Mouse (Mus musculus) macrophage (primary cell): ENCODE results near the gene Cdk13. TPM values are rescaled to one million over a fixed set of nuclear protein-coding genes. Genes with fewer than 3 reads are reported as not detected.

ENCODE experiments used
- H3K27ac ChIP-seq: fragments of 350-480 bp; formaldehyde crosslinking; 2 replicates; pipeline ENCODE4 v1.9.0; 2021
- H3K36me3 ChIP-seq: fragments of 350-480 bp; formaldehyde crosslinking; 2 replicates; pipeline ENCODE4 v1.9.0; 2021; ENCODE audit errors: inconsistent target
- H3K4me3 ChIP-seq: fragments of 350-480 bp; formaldehyde crosslinking; 2 replicates; pipeline ENCODE4 v1.9.0; 2021; ENCODE audit errors: inconsistent target
- H3K79me2 ChIP-seq: fragments of 350-480 bp; formaldehyde crosslinking; 2 replicates; pipeline ENCODE4 v1.9.0; 2021; ENCODE audit errors: inconsistent target
- WGBS: methylation state at CpG from one replicate; pipeline ENCODE4 v1.1.7; 2026; ENCODE audit warnings: inconsistent platforms; ENCODE audit not compliant: missing documents; 5-methylcytosine and 5-hydroxymethylcytosine counted together
- polyA plus RNA-seq: library from polyadenylated mRNA; stranded (reverse); fragments of 250-400 nt; gene quantifications from 3 replicates; pipeline ENCODE4 v1.2.4, GENCODE M21; 2018; ENCODE audit warnings: inconsistent platforms

The Cdk13 gene
- polyA plus RNA-seq, 1 experiment from 2014 or later, result 34.6 TPM

DNA sequence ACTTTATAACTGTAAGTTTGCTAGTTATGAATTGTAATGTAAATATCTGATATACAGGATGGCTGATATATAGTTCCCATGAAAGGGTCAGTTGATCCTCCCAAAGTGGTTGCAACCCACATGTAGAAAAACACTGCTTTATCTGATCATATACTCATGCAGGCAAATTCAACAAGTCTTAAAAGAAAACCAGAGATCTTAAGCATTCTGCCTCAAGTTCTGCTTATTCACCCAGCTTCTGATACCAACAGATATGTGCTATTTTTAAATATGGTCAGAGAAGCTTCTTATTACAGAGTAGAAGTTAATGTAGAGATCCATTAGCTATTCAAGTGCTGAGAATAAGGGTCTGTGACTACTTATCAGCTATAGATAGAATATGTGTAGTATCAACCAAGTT is 103.6 kb downstream of the Cdk13 start:
- no peaks in the 10 kb centered on the region for H3K36me3 ChIP-seq
- peaks cover 95% of the 10 kb centered on the region for H3K79me2 ChIP-seq
- H3K4me3 ChIP-seq, result no peak overlapping the region
- H3K27ac ChIP-seq, result no peak overlapping the region

DNA sequence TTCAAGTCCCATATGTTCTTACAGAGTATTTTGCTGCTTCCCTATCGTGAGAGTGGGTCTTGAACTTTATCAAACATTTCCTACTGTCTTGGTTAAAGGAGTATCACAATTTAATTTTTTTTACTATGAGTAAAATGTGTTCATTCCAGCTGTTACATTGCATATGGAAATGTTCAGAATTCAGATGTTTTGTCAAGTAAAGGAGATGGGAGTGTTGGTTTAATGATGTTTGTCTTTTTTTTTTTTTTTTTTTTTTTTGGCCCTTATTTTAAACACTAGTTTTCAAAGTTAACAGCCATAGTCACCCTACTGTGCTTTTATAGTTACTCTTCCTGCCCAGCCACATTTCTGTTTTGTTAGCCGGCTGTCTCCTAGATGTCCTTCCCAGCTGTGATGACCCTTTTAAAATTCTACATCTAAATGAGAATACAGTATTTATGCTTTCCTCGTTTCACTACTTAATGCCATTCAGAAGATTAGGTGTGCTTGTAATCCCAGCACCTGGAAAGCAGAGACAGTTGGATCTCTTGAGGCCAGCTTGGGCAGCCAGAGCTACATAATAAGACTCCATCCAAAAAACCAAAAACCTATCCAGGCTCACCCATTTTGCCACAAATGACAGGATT is 104.7 kb downstream of the Cdk13 start:
- Histone ChIP-seq H3K27ac (no peak overlapping the region), H3K79me2 (peaks cover 95% of the 10 kb centered on the region), H3K4me3 (no peak overlapping the region), H3K36me3 (no peaks in the 10 kb centered on the region)
- WGBS, result 100% methylated on average over 2 of the region's 3 CpGs

DNA sequence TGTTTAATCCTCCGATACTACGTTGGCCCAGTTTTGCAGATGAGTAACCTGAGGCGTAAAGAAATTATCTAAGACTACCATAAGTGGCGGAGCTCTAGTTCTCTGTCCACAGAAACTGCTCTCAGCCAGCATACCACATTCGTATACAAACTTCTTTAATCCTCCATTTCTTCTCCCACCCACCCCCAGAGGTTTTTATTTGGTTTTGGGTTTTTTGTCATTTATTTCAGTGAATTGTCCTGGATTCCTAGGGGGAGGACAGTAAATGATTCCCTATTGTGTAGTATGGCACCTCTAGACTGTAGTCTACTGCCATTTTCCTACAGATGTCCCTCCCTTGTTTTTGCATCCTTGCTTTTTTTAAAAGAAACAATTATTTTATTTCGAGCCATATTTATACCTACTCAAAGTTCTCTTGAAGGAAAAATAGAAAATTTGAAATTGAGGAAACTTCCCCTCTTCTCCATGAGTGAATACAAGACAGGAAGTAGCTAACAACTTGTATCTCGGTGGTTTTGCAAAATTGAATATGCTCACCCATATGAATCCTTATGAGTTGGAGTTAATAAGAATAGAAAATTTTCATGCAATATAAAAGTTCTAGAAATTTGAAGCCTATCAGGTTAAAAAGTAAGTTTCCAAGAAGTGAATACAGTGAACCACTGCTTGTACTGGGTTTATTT is 108.9 kb downstream of the Cdk13 start:
- H3K4me3 ChIP-seq, result peak overlapping the region; percentile 86
- 4% methylated on average over 7 of the region's 7 CpGs for WGBS
- no peaks in the 10 kb centered on the region for H3K36me3 ChIP-seq
- peaks cover 55% of the 10 kb centered on the region for H3K79me2 ChIP-seq
- H3K27ac ChIP-seq, result peak overlapping the region; percentile 61

DNA sequence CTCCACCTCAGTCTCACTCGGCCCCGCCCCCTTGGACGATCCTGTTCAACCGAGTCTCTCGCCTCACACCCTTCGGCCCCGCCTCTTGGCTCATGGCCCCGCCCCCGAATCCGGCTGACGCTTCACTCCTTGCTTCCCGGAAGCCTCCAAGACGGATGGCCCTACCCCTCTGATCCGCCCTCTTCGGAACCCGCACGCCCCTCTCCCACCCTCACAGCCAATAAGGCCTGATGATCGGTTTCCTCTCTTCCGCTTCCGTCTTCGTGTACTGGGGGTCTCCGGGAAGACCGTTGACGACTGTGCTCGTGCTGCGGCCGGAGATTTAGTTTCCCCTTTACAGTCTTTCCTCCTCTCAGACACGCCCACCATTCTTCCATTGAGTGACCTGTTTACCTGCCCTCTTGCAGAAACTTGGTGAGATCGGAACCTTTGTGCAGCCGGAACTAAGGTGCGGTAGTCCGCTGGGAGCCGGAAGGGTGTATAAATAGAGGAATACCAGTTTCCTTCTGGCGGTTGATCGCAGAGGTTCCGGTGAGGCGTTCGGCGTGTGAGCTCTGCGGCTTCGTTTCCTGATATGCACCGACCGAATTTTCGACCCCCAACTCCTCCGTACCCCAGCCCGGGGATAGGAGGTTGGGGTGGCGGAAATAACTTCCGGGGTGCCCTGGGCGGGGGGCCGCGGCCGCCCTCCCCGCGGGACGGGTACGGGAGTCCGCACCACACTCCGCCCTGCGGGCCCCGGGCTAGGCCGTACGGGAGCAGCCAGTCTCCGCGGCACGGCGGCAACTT is 109.8 kb downstream of the Cdk13 start, which contains the start of the genes Mplkip and Sugct:
Mplkip (plus strand) TSS at position 282 of the 789 bp plus-strand sequence.
Sugct (minus strand) TSS at position 643 of the 789 bp plus-strand sequence.
- peak within 1 kb of the TSS; percentile 86 for H3K4me3 ChIP-seq
- no peaks in the 10 kb centered on the region for H3K36me3 ChIP-seq
- 1% methylated on average over 63 of the region's 66 CpGs for WGBS
- peaks cover 46% of the 10 kb centered on the region for H3K79me2 ChIP-seq
- H3K27ac ChIP-seq, result peak within 1 kb of the TSS; percentile 95

DNA sequence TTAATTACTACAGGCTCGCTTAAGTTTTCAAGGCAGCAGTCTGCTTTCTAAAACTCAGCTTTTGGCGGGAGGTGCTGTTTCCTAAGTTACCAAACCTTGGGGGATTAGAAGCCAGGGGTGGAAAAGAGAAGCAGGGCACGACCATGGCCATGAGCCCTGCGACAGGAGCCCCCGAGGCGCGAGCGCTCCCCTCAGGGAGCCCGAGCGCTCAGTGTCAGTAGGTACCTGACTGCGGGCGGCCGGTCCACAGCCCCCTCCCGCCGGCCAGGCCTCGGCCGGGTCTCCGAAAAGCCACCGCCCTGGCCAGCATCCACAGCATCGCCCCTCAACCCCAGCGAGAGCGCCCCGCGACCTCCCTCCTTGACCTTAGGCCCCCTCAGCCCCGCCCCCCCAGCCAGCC is 110.5 kb downstream of the Cdk13 start:
- peaks cover 39% of the 10 kb centered on the region for H3K79me2 ChIP-seq
- H3K27ac ChIP-seq, result peak overlapping the region; percentile 32; the same call in 1 of the 2 replicates
- peak overlapping the region; percentile 49 for H3K4me3 ChIP-seq
- 2% methylated on average over 24 of the region's 25 CpGs for WGBS
- H3K36me3 ChIP-seq, result no peaks in the 10 kb centered on the region

DNA sequence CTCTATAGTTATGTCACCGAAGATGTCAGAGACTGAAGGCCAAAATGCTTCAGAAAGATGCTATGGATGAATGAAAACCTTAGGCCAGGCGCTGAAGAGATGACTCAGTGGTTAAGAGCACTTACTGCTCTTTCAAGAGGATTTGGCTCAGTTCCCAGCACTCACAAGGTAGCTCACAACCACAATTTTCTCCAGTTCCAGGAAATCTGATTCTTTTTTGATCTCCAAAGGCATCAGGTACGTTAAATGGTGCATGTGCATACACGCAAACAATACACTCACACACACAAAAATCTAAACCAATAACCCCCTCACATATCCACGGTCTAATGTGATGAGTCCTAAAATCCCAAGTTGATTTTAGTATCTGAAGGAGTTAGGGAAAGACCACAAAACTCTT is 111.1 kb downstream of the Cdk13 start:
- 56% methylated on average over 5 of the region's 5 CpGs for WGBS
- Histone ChIP-seq H3K27ac (peak overlapping the region; percentile 32; the same call in 1 of the 2 replicates), H3K4me3 (peak overlapping the region; percentile 49)

DNA sequence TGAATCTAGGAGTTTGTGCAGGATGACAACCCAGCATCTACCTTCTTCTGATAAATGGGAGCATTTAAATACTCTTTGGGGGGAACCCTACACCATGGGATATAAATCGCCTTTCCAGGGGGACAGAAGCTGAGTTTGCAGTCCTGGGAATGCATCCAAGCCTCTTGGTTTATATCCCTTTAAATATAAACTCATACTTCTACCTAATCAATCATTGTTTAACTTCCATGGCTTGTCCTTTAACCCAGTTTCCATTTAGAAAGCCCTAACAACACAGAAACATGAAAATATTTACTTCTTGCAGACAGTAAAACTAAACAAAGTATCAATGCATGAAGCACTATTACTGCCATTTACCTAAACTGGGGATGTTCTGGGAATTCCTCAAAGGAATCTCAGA is 113.5 kb downstream of the Cdk13 start:
- Histone ChIP-seq H3K4me3 (no peak overlapping the region), H3K27ac (no peak overlapping the region), H3K79me2 (peaks cover 9% of the 10 kb centered on the region), H3K36me3 (no peaks in the 10 kb centered on the region)
- whole genome bisulfite sequencing, result 100% methylated on average over 1 of the region's 1 CpGs

More for the DNA sequence above, 111.1 kb downstream of the Cdk13 start:
- Histone ChIP-seq H3K79me2 (peaks cover 33% of the 10 kb centered on the region), H3K36me3 (no peaks in the 10 kb centered on the region)

DNA sequence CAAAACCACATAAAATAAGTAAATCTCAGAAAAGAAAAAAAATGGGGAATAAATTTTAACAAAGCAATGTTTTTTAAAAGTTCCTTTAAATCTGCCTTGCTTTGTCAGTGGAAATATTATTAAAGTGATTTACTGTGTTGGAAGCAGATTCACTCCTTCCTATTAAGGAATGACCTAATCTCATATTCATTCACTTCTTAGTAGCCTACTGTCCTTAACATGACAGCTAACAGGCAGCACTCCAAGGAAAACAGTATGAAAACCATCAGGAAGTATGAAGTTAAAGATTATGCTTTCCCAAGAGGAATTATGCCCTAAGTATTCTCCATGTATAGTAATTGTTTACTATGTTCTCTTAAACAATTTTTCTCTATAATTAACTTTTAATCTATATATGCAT is 114.2 kb downstream of the Cdk13 start:
- Histone ChIP-seq H3K36me3 (no peaks in the 10 kb centered on the region), H3K4me3 (no peak overlapping the region), H3K27ac (no peak overlapping the region), H3K79me2 (peaks cover 2% of the 10 kb centered on the region)

DNA sequence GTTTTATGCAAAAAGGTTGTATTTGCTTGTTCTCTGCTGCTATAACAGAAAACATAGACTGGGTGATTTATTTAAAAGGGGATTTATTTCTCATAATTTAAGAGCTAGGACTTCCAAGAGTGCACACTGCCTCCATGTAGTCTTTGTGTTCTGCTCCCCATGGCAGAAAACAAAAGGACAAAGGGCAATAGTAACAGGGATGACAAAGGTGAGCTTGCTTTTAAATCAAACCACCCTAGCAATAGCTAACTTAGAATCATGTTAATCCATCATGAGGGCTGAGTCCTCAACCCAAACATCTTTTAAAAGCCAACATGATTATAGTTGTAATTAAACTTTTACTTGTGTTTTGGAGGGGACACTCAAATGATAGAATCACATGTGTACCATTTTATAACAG is 115.4 kb downstream of the Cdk13 start:
- H3K27ac ChIP-seq, result no peak overlapping the region
- H3K79me2 ChIP-seq, result no peaks in the 10 kb centered on the region
- no peak overlapping the region for H3K4me3 ChIP-seq
- H3K36me3 ChIP-seq, result no peaks in the 10 kb centered on the region

DNA sequence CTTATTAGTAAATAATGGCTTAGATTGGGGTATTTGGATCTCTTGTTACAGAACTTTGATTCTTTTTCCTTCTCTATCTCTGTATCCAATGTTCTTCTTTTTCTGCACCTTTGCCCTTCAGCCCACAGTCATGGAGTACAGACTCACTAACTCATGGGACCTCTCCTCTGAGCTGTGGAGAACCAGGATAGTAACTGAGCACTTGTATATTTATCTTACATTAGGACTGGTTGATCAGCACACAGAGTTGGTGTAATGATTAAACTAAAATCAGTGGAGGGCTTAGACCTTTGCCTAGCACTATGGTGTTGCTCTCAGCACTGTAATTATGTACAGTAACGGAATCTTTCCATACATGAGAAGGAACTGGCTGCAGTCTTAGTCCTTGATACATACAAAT is 133.8 kb downstream of the Cdk13 start:
- Histone ChIP-seq H3K27ac (no peak overlapping the region), H3K36me3 (no peaks in the 10 kb centered on the region), H3K4me3 (no peak overlapping the region), H3K79me2 (no peaks in the 10 kb centered on the region)
- WGBS, result 87% methylated on average over 1 of the region's 1 CpGs

DNA sequence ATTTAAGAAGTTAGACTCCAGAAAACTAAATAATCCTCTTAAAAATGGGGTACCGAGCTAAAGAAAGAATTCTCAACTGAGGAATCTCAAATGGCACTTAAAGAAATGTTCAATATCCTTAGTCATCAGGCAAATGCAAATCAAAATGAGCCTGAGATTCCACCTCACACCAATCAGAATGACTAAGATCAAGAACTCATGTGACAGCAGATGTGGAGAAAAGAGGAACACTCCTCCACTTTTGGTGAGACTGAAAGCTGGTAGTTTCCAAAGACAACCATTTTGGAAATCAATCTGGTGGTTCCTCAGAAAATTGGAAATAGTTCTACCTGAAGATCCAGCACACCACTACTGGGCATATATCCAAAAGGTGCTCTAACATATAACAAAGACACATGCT is 137.5 kb downstream of the Cdk13 start:
- Histone ChIP-seq H3K79me2 (no peaks in the 10 kb centered on the region), H3K4me3 (no peak overlapping the region), H3K36me3 (no peaks in the 10 kb centered on the region), H3K27ac (no peak overlapping the region)
- 93% methylated on average over 1 of the region's 1 CpGs for WGBS

Other genes with a start within 250 kb of the Cdk13 start
- gene Mplkip, start 109.9 kb downstream of the Cdk13 start, polyA plus RNA-seq, result 8.7 to 14.4 TPM (median 10.6 TPM) in 3 replicates
- gene Sugct, start 109.5 kb downstream of the Cdk13 start, polyA plus RNA-seq, result 0.50 to 0.74 TPM (median 0.52 TPM) in 3 replicates
- gene Rala, start 139.1 kb upstream of the Cdk13 start, polyA plus RNA-seq, result 36.3 to 69.1 TPM (median 40.8 TPM) in 3 replicates
- gene Yae1d1, start 188.3 kb upstream of the Cdk13 start, polyA plus RNA-seq, result 11.1 to 26.5 TPM (median 20.0 TPM) in 3 replicates